Mouse (Mus musculus): ENCODE results near the gene Pspc1.

DNA sequence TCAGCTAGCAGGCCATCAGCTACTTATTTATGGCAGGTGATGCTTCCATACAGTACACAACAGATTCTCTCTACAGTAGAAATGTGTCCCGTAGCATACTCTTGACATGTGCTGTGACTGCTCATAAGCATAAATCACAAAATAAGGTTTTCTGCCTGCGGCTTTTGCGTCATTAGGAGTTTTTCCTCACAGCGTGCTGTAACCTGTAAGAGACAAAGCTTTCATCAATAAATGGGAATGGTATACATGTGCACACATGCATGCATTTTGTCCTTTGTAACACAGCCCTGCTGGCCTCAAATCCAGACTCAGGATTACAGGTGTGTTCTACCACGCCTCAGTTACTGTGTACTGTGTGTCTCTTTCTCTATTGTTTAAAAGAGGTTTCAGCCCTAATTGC is 80.3 kb downstream of the Pspc1 start:
- TF ChIP-seq CTCF (IDR thresholded peaks at IDR 0.05): no peak
- no peak for TF ChIP-seq EP300 (IDR thresholded peaks at IDR 0.05; ENCODE audit: insufficient read depth, low read depth, low read length)
